Mouse (Mus musculus): Measurements from ENCODE around the gene Muc15. TPM values are rescaled to one million over a fixed set of nuclear protein-coding genes. Genes with fewer than 3 reads are reported as not detected.

The Muc15 gene
- total and polyA plus RNA-seq, 3 experiments = not detected

DNA sequence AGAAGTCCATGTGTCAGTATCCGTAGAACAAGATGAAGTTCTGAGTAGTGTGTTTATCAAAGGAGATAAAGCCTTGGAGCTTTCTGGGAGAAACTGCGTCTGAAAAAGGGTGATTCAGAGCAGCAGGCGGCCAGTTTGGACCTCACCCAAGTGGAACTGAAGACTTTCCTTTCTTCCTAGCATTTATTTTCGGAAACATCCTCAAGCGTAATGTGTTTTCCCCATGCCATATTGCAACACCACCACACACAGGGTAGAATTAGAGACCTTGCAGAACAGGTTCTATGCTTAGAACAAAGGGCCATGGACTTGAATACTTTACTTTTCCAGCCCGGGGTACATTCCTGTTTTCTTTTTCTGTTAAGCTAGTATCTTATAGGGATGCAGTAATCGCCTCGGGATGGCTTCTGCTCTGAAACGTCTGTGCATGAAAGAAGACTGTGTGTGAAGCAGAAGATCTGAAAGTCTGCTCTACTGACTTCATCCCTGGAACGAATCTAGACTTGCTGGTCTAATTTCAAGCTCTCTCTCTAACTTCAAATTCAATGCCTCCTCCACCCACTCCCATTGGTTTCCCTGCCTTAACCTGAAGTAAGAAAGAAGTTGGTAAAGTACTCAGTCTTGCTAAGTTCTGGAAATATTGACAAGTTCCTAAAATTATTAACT is 11.0 kb upstream of the Muc15 start:
- Histone ChIP-seq H3K79me2 (ENCODE audit: control insufficient read depth, insufficient read depth, low read length, poor library complexity) (no peaks in the 10 kb centered on the region), H3K9ac (ENCODE audit: control insufficient read depth, low read depth, low read length, poor library complexity, severe bottlenecking) (no peak overlapping the region), H3K27ac (ENCODE audit: control insufficient read depth, low read depth, low read length) (no peak overlapping the region), H3K4me3 (ENCODE audit: control insufficient read depth in 1 of 2, insufficient read depth in 1 of 2, low read depth in 2 of 2, low read length in 2 of 2) (no peak overlapping the region), H3K36me3 (ENCODE audit: control insufficient read depth in 1 of 2, insufficient read depth in 2 of 2, low read length in 2 of 2) (no peaks in the 10 kb centered on the region), H3K4me1 (ENCODE audit: control insufficient read depth in 1 of 2, insufficient read depth in 2 of 2, low read length in 2 of 2) (no peaks in the 10 kb centered on the region), H3K27me3 (ENCODE audit: control insufficient read depth in 1 of 2, insufficient read depth in 2 of 2, low read length in 2 of 2) (no peaks in the 10 kb centered on the region), H3K9me3 (replicated peaks; ENCODE audit: insufficient read depth, low read length) (no peaks in the 10 kb centered on the region)
- DNase-seq (ENCODE audit: low read depth, low spot score) = no peak
- TF ChIP-seq CHD1 (IDR thresholded peaks at IDR 0.05; ENCODE audit: low read depth, low read length) (no peak), POLR2AphosphoS5 (IDR thresholded peaks at IDR 0.05; ENCODE audit: borderline replicate concordance, low read depth, low read length) (no peak), MAZ (IDR thresholded peaks at IDR 0.05; ENCODE audit: low read depth, low read length) (no peak), UBTF (IDR thresholded peaks at IDR 0.05; ENCODE audit: borderline replicate concordance, insufficient read depth, low read depth, low read length) (no peak), RCOR1 (IDR thresholded peaks at IDR 0.05; ENCODE audit: low read depth, low read length) (no peak), POLR2A (IDR thresholded peaks at IDR 0.05; ENCODE audit: control insufficient read depth in 1 of 2, insufficient read depth in 1 of 2, low read depth in 1 of 2, low read length in 2 of 2, poor library complexity in 1 of 2) (no peak), POLR2AphosphoS2 (IDR thresholded peaks at IDR 0.05; ENCODE audit: low read length) (no peak), CHD2 (IDR thresholded peaks at IDR 0.05; ENCODE audit: low read length) (no peak), JUND (IDR thresholded peaks at IDR 0.05; ENCODE audit: low read depth, low read length) (no peak), USF2 (IDR thresholded peaks at IDR 0.05; ENCODE audit: borderline replicate concordance in 1 of 2, insufficient read depth in 1 of 2, low read depth in 1 of 2, low read length in 2 of 2) (no peak)

DNA sequence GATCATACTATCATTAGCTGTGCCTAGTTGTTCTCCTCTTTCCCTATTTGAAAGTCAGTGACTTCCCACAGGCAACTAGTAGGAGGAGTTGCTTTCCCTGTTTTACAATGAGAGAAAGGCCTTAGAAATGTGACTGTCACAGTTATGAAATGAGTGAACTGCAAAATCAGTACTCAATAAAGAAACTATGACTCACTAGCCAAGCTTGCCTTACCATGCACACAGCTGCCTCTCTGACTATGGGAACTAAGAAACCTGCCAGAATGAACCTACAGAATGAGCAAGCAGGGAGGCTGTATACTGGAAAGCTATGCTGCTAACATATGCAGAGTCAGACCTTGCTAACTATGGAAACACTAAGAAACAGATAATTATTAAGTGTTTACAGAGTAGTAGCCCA is 2.1 kb upstream of the Muc15 start:
- no peaks in the 10 kb centered on the region for H3K27me3 ChIP-seq (ENCODE audit: control insufficient read depth in 1 of 2, insufficient read depth in 2 of 2, low read length in 2 of 2)
- H3K36me3 ChIP-seq (ENCODE audit: control insufficient read depth in 1 of 2, insufficient read depth in 2 of 2, low read length in 2 of 2) = no peaks in the 10 kb centered on the region
- no peak overlapping the region for H3K27ac ChIP-seq (ENCODE audit: control insufficient read depth, low read depth, low read length)
- no peak overlapping the region for H3K9ac ChIP-seq (ENCODE audit: control insufficient read depth, low read depth, low read length, poor library complexity, severe bottlenecking)
- no peaks in the 10 kb centered on the region for H3K4me1 ChIP-seq (ENCODE audit: control insufficient read depth in 1 of 2, insufficient read depth in 2 of 2, low read length in 2 of 2)
- no peaks in the 10 kb centered on the region for H3K79me2 ChIP-seq (ENCODE audit: control insufficient read depth, insufficient read depth, low read length, poor library complexity)
- no peak for DNase-seq (ENCODE audit: low read depth, low spot score)
- H3K4me3 ChIP-seq (ENCODE audit: control insufficient read depth in 1 of 2, insufficient read depth in 1 of 2, low read depth in 2 of 2, low read length in 2 of 2) = no peak overlapping the region
- TF ChIP-seq KAT2A (conservative IDR thresholded peaks at IDR 0.05; ENCODE audit: low read depth, low read length) (no peak), MXI1 (IDR thresholded peaks at IDR 0.05; ENCODE audit: low read depth, low read length) (no peak)
- H3K9me3 ChIP-seq (replicated peaks; ENCODE audit: insufficient read depth, low read length) = no peaks in the 10 kb centered on the region

DNA sequence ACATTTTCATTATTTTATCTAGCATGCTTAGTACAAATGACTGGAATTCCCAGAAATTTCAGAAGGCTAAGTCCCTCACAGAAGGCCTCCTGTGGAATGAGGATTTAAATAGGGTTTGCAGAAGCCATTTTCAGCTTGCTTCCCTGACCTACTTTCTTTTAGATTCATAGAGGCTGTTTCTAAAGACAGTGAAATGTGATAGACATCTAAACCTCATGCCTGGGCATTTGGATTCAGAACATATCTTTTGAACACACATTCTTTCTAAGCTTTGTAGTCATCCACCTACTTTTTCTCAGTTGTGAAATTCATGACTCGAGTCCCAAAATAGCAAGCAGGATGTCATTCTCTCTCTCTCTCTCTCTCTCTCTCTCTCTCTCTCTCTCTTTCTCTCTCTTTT is 1.1 kb downstream of the Muc15 start:
- Histone ChIP-seq H3K4me1 (ENCODE audit: control insufficient read depth in 1 of 2, insufficient read depth in 2 of 2, low read length in 2 of 2) (no peaks in the 10 kb centered on the region), H3K36me3 (ENCODE audit: control insufficient read depth in 1 of 2, insufficient read depth in 2 of 2, low read length in 2 of 2) (no peaks in the 10 kb centered on the region), H3K27ac (ENCODE audit: control insufficient read depth, low read depth, low read length) (no peak overlapping the region), H3K27me3 (ENCODE audit: control insufficient read depth in 1 of 2, insufficient read depth in 2 of 2, low read length in 2 of 2) (no peaks in the 10 kb centered on the region), H3K4me3 (ENCODE audit: control insufficient read depth in 1 of 2, insufficient read depth in 1 of 2, low read depth in 2 of 2, low read length in 2 of 2) (no peak overlapping the region), H3K9ac (ENCODE audit: control insufficient read depth, low read depth, low read length, poor library complexity, severe bottlenecking) (no peak overlapping the region), H3K9me3 (replicated peaks; ENCODE audit: insufficient read depth, low read length) (no peaks in the 10 kb centered on the region), H3K79me2 (ENCODE audit: control insufficient read depth, insufficient read depth, low read length, poor library complexity) (no peaks in the 10 kb centered on the region)
- TF ChIP-seq JUND (IDR thresholded peaks at IDR 0.05; ENCODE audit: low read depth, low read length) = no peak
- no peak for TF ChIP-seq ZMIZ1 (IDR thresholded peaks at IDR 0.05; ENCODE audit: low read depth, low read length)
- no peak for TF ChIP-seq HCFC1 (IDR thresholded peaks at IDR 0.05; ENCODE audit: low read depth, low read length)
- no peak for TF ChIP-seq USF1 (IDR thresholded peaks at IDR 0.05; ENCODE audit: low read depth, low read length)
- TF ChIP-seq GABPA (IDR thresholded peaks at IDR 0.05; ENCODE audit: low read depth, low read length) = no peak
- TF ChIP-seq ZKSCAN1 (IDR thresholded peaks at IDR 0.05; ENCODE audit: low read depth, low read length) = no peak
- TF ChIP-seq TBP (IDR thresholded peaks at IDR 0.05; ENCODE audit: low read depth, low read length) = no peak
- no peak for DNase-seq (ENCODE audit: low read depth, low spot score)
